Mouse (Mus musculus) neural tube, embryonic 15.5 days (tissue): ENCODE results near the gene Zbed4. TPM values are rescaled to one million over a fixed set of nuclear protein-coding genes. Genes with fewer than 3 reads are reported as not detected.
"Not testable (repeated sequence)": the region's sequence is repeated elsewhere in the genome, so short reads cannot be mapped to it uniquely, and the experiment has no call there.

Experiments
- ATAC-seq: fragments of 200-750 bp; cut with Nextera tagmentation; 2 replicates; pipeline ENCODE4 v1.8.0; 2017; ENCODE audit warnings: mild to moderate bottlenecking, moderate TSS enrichment, moderate library complexity; ENCODE audit not compliant: low FRiP score
- H3K27ac ChIP-seq: fragments of 300-500 bp; sonication (generic); replicated peaks from 2 replicates; pipeline ENCODE4 v1.5.1; 2015; ENCODE audit warnings: mild to moderate bottlenecking, inconsistent platforms
- H3K27me3 ChIP-seq: fragments of 300-500 bp; sonication (generic); replicated peaks from 2 replicates; pipeline ENCODE4 v1.6.1; 2015; ENCODE audit warnings: inconsistent platforms
- H3K36me3 ChIP-seq: fragments of 300-500 bp; sonication (generic); 2 replicates; pipeline ENCODE4 v1.6.1; 2015; ENCODE audit warnings: inconsistent platforms
- H3K4me1 ChIP-seq: fragments of 300-500 bp; sonication (generic); 2 replicates; pipeline ENCODE4 v1.6.1; 2015; ENCODE audit warnings: inconsistent platforms
- H3K4me2 ChIP-seq: fragments of 300-500 bp; sonication (generic); 2 replicates; pipeline ENCODE4 v1.6.1; 2015; ENCODE audit warnings: inconsistent platforms, mild to moderate bottlenecking, moderate library complexity
- H3K4me3 ChIP-seq: fragments of 300-500 bp; sonication (generic); replicated peaks from 2 replicates; pipeline ENCODE4 v1.5.1; 2015; ENCODE audit warnings: mild to moderate bottlenecking, inconsistent platforms
- H3K9ac ChIP-seq: fragments of 300-500 bp; sonication (generic); replicated peaks from 2 replicates; pipeline ENCODE4 v1.6.1; 2015; ENCODE audit warnings: mild to moderate bottlenecking, inconsistent platforms
- H3K9me3 ChIP-seq: fragments of 300-500 bp; sonication (generic); replicated peaks from 2 replicates; pipeline ENCODE4 v1.6.1; 2016; ENCODE audit warnings: inconsistent platforms
- WGBS: fragments of 180-500 bp; shearing (Covaris S2); methylation state at CpG from one replicate; pipeline ENCODE4 v1.1.7; 2015; ENCODE audit warnings: mixed read lengths; 5-methylcytosine and 5-hydroxymethylcytosine counted together
- polyA plus RNA-seq: library from polyadenylated mRNA; unstranded; fragments of >200 nt; fragmentation: Nextera tagmentation; extraction: Ambion mirVana; gene quantifications from 2 replicates; pipeline ENCODE4 v1.2.1, GENCODE M21; 2015

The Zbed4 gene
- polyA plus RNA-seq, 1 experiment from 2014 or later, result 12.0 TPM

- 94% methylated on average over 2 of the region's 2 CpGs for WGBS
- H3K4me2 ChIP-seq, ATAC-seq, H3K9me3 ChIP-seq, H3K4me1 ChIP-seq, H3K4me3 ChIP-seq, H3K27ac ChIP-seq, H3K9ac ChIP-seq, H3K27me3 ChIP-seq: not testable (repeated sequence)
- H3K36me3 ChIP-seq, result peaks cover 31% of the 10 kb centered on the region
Observed at GRCm38 (mm10) chr15:88766139-88766538, 14.7 kb downstream of the Zbed4 start.

- Histone ChIP-seq H3K9me3 (no peaks in the 10 kb centered on the region), H3K4me3 (no peak overlapping the region), H3K4me1 (no peaks in the 10 kb centered on the region), H3K4me2 (no peak overlapping the region), H3K9ac (no peak overlapping the region), H3K36me3 (peaks cover 32% of the 10 kb centered on the region), H3K27ac (no peak overlapping the region), H3K27me3 (no peaks in the 10 kb centered on the region)
- 87% methylated on average over 1 of the region's 1 CpGs for WGBS
- no peak for ATAC-seq
Observed at GRCm38 (mm10) chr15:88768537-88768936, 17.1 kb downstream of the Zbed4 start.

GRCm38 (mm10) chr15:88774630-88775029 lies 23.2 kb downstream of the Zbed4 start:
- not testable (repeated sequence) for H3K9ac ChIP-seq, H3K9me3 ChIP-seq, H3K27me3 ChIP-seq, ATAC-seq, H3K4me3 ChIP-seq, H3K27ac ChIP-seq, H3K4me2 ChIP-seq, H3K4me1 ChIP-seq
- H3K36me3 ChIP-seq, result peaks cover 36% of the 10 kb centered on the region
- 96% methylated on average over 5 of the region's 5 CpGs for WGBS

GRCm38 (mm10) chr15:88792140-88792850 lies 40.8 kb downstream of the Zbed4 start:
- Histone ChIP-seq H3K9ac (no peak overlapping the region), H3K4me2 (no peak overlapping the region), H3K36me3 (peaks cover 4% of the 10 kb centered on the region; the same call in 1 of the 2 replicates), H3K27me3 (no peaks in the 10 kb centered on the region), H3K4me3 (no peak overlapping the region), H3K4me1 (no peaks in the 10 kb centered on the region), H3K27ac (no peak overlapping the region), H3K9me3 (no peaks in the 10 kb centered on the region)
- 86% methylated on average over 4 of the region's 4 CpGs for WGBS
- ATAC-seq, result no peak

GRCm38 (mm10) chr15:88794729-88795128 lies 43.3 kb downstream of the Zbed4 start:
- not testable (repeated sequence) for H3K4me1 ChIP-seq, H3K4me3 ChIP-seq, H3K36me3 ChIP-seq, H3K27me3 ChIP-seq, H3K27ac ChIP-seq, H3K4me2 ChIP-seq, H3K9me3 ChIP-seq, ATAC-seq, H3K9ac ChIP-seq
- WGBS, result 88% methylated on average over 5 of the region's 5 CpGs

GRCm38 (mm10) chr15:88799950-88800371 lies 48.5 kb downstream of the Zbed4 start:
- Histone ChIP-seq H3K36me3 (peaks cover 15% of the 10 kb centered on the region), H3K4me1 (no peaks in the 10 kb centered on the region), H3K4me3 (no peak overlapping the region), H3K27ac (no peak overlapping the region), H3K9ac (no peak overlapping the region), H3K9me3 (no peaks in the 10 kb centered on the region), H3K27me3 (no peaks in the 10 kb centered on the region), H3K4me2 (no peak overlapping the region)
- no peak for ATAC-seq
- WGBS, result 87% methylated on average over 11 of the region's 11 CpGs

- WGBS, result 80% methylated on average over 6 of the region's 6 CpGs
- H3K4me2 ChIP-seq, result no peak overlapping the region
- no peaks in the 10 kb centered on the region for H3K4me1 ChIP-seq
- no peak for ATAC-seq
- no peak overlapping the region for H3K4me3 ChIP-seq
- H3K36me3 ChIP-seq, result peaks cover 25% of the 10 kb centered on the region
- H3K27me3 ChIP-seq, result no peaks in the 10 kb centered on the region
- no peaks in the 10 kb centered on the region for H3K9me3 ChIP-seq
- no peak overlapping the region for H3K9ac ChIP-seq
- H3K27ac ChIP-seq, result no peak overlapping the region
Observed at GRCm38 (mm10) chr15:88800921-88801354, 49.5 kb downstream of the Zbed4 start.

GRCm38 (mm10) chr15:88801903-88802302 lies 50.4 kb downstream of the Zbed4 start:
- Histone ChIP-seq H3K4me1 (no peaks in the 10 kb centered on the region), H3K4me2 (no peak overlapping the region), H3K9me3 (no peaks in the 10 kb centered on the region), H3K36me3 (peaks cover 31% of the 10 kb centered on the region), H3K27ac (no peak overlapping the region), H3K4me3 (no peak overlapping the region), H3K27me3 (no peaks in the 10 kb centered on the region), H3K9ac (no peak overlapping the region)
- no peak for ATAC-seq
- 94% methylated on average over 3 of the region's 3 CpGs for WGBS

GRCm38 (mm10) chr15:88802348-88802747 lies 50.9 kb downstream of the Zbed4 start:
- Histone ChIP-seq H3K4me3 (no peak overlapping the region), H3K9ac (no peak overlapping the region), H3K27ac (no peak overlapping the region), H3K9me3 (no peaks in the 10 kb centered on the region), H3K4me1 (no peaks in the 10 kb centered on the region), H3K4me2 (no peak overlapping the region), H3K27me3 (no peaks in the 10 kb centered on the region), H3K36me3 (peaks cover 31% of the 10 kb centered on the region)
- WGBS, result 89% methylated on average over 6 of the region's 6 CpGs
- ATAC-seq, result no peak

GRCm38 (mm10) chr15:88808121-88808520 lies 56.7 kb downstream of the Zbed4 start:
- H3K27me3 ChIP-seq, result no peaks in the 10 kb centered on the region
- no peak for ATAC-seq
- H3K36me3 ChIP-seq, result peaks cover 61% of the 10 kb centered on the region
- no peaks in the 10 kb centered on the region for H3K4me1 ChIP-seq
- 90% methylated on average over 8 of the region's 8 CpGs for whole genome bisulfite sequencing
- no peak overlapping the region for H3K4me3 ChIP-seq
- no peaks in the 10 kb centered on the region for H3K9me3 ChIP-seq
- no peak overlapping the region for H3K27ac ChIP-seq
- no peak overlapping the region for H3K9ac ChIP-seq
- no peak overlapping the region for H3K4me2 ChIP-seq

- no peaks in the 10 kb centered on the region for H3K27me3 ChIP-seq
- H3K9ac ChIP-seq, result no peak overlapping the region
- H3K27ac ChIP-seq, result no peak overlapping the region
- no peaks in the 10 kb centered on the region for H3K9me3 ChIP-seq
- H3K4me3 ChIP-seq, result no peak overlapping the region
- no peak for ATAC-seq
- H3K4me1 ChIP-seq, result no peaks in the 10 kb centered on the region
- H3K36me3 ChIP-seq, result peaks cover 55% of the 10 kb centered on the region
- no peak overlapping the region for H3K4me2 ChIP-seq
- 91% methylated on average over 2 of the region's 2 CpGs for WGBS
Observed at GRCm38 (mm10) chr15:88810369-88810768, 58.9 kb downstream of the Zbed4 start.

GRCm38 (mm10) chr15:88813262-88813661 lies 61.8 kb downstream of the Zbed4 start:
- H3K36me3 ChIP-seq, result peaks cover 47% of the 10 kb centered on the region
- no peaks in the 10 kb centered on the region for H3K9me3 ChIP-seq
- no peak for ATAC-seq
- H3K27ac ChIP-seq, result no peak overlapping the region
- no peak overlapping the region for H3K4me2 ChIP-seq
- H3K27me3 ChIP-seq, result no peaks in the 10 kb centered on the region
- H3K4me1 ChIP-seq, result peaks cover 3% of the 10 kb centered on the region
- no peak overlapping the region for H3K9ac ChIP-seq
- no peak overlapping the region for H3K4me3 ChIP-seq
- 94% methylated on average over 3 of the region's 3 CpGs for WGBS
